Mouse (Mus musculus): ENCODE measurements around the gene Plcz1. TPM values are rescaled to one million over a fixed set of nuclear protein-coding genes. Genes with fewer than 3 reads are reported as not detected.

Plcz1 gene
- not detected in 2 replicates for polyA plus RNA-seq (2012; ENCODE audit: insufficient read depth, insufficient read length, missing spikeins)

- Histone ChIP-seq H3K27ac (ENCODE audit: insufficient read depth, low read depth, low read length) (no peak within 1 kb of the TSS), H3K4me3 (ENCODE audit: insufficient read depth, low read length) (no peak within 1 kb of the TSS), H3K4me1 (ENCODE audit: control insufficient read depth, insufficient read depth, low read length) (no peaks in the 10 kb centered on the region)
- TF ChIP-seq POLR2A (IDR thresholded peaks at IDR 0.05; ENCODE audit: borderline replicate concordance, low read depth, low read length) (no peak), CTCF (IDR thresholded peaks at IDR 0.05; ENCODE audit: low read depth, low read length) (no peak)
Measured at GRCm38 (mm10) chr6:140041357-140041756, at the start of gene Plcz1. Gene Plcz1, minus strand, starts transcription at chr6:140041457.

GRCm38 (mm10) chr6:140089855-140090254 is 48.6 kb upstream of the Plcz1 start:
- no peaks in the 10 kb centered on the region for H3K4me1 ChIP-seq (ENCODE audit: control insufficient read depth, insufficient read depth, low read length)
- H3K27ac ChIP-seq (ENCODE audit: insufficient read depth, low read depth, low read length): no peak overlapping the region
- TF ChIP-seq POLR2A (IDR thresholded peaks at IDR 0.05; ENCODE audit: borderline replicate concordance, low read depth, low read length) (no peak), CTCF (IDR thresholded peaks at IDR 0.05; ENCODE audit: low read depth, low read length) (no peak)
- H3K4me3 ChIP-seq (ENCODE audit: insufficient read depth, low read length): no peak overlapping the region

- Histone ChIP-seq H3K27ac (ENCODE audit: insufficient read depth, low read depth, low read length) (no peak overlapping the region), H3K4me3 (ENCODE audit: insufficient read depth, low read length) (no peak overlapping the region), H3K4me1 (ENCODE audit: control insufficient read depth, insufficient read depth, low read length) (no peaks in the 10 kb centered on the region)
- TF ChIP-seq CTCF (IDR thresholded peaks at IDR 0.05; ENCODE audit: low read depth, low read length) (no peak), POLR2A (IDR thresholded peaks at IDR 0.05; ENCODE audit: borderline replicate concordance, low read depth, low read length) (no peak)
Measured at GRCm38 (mm10) chr6:140081739-140082138, 40.5 kb upstream of the Plcz1 start.

- Histone ChIP-seq H3K4me1 (ENCODE audit: control insufficient read depth, insufficient read depth, low read length) (no peaks in the 10 kb centered on the region), H3K4me3 (ENCODE audit: insufficient read depth, low read length) (no peak overlapping the region), H3K27ac (ENCODE audit: insufficient read depth, low read depth, low read length) (no peak overlapping the region)
- TF ChIP-seq CTCF (IDR thresholded peaks at IDR 0.05; ENCODE audit: low read depth, low read length) (no peak), POLR2A (IDR thresholded peaks at IDR 0.05; ENCODE audit: borderline replicate concordance, low read depth, low read length) (no peak)
Measured at GRCm38 (mm10) chr6:140080933-140081332, 39.7 kb upstream of the Plcz1 start.

DNA sequence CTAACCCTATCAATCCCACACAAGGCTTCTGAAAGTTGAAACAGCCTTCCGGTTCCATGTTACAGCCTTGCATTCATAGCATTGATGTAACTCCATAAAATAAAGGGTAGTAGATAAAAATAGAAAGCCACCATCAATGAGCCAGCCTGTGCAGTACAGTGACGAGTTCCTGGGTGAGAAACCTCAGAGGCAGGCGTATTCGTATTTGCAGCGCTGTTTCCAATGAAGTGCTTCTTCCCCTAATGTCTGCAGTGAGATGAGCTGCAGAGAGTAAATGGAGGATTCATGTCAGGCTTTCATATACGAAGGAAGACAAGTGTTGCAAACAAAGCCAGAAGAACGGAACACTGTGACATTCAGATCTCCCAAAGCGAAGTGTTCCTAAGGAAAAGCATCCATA is 27.9 kb upstream of the Plcz1 start:
- Histone ChIP-seq H3K27ac (ENCODE audit: insufficient read depth, low read depth, low read length) (no peak overlapping the region), H3K4me3 (ENCODE audit: insufficient read depth, low read length) (no peak overlapping the region), H3K4me1 (ENCODE audit: control insufficient read depth, insufficient read depth, low read length) (no peaks in the 10 kb centered on the region)
- TF ChIP-seq CTCF (IDR thresholded peaks at IDR 0.05; ENCODE audit: low read depth, low read length): no peak
- TF ChIP-seq POLR2A (IDR thresholded peaks at IDR 0.05; ENCODE audit: borderline replicate concordance, low read depth, low read length): no peak

- TF ChIP-seq CTCF (IDR thresholded peaks at IDR 0.05; ENCODE audit: low read depth, low read length) (no peak), POLR2A (IDR thresholded peaks at IDR 0.05; ENCODE audit: borderline replicate concordance, low read depth, low read length) (no peak)
- Histone ChIP-seq H3K27ac (ENCODE audit: insufficient read depth, low read depth, low read length) (no peak overlapping the region), H3K4me1 (ENCODE audit: control insufficient read depth, insufficient read depth, low read length) (no peaks in the 10 kb centered on the region), H3K4me3 (ENCODE audit: insufficient read depth, low read length) (no peak overlapping the region)
Measured at GRCm38 (mm10) chr6:140054271-140054928, 13.1 kb upstream of the Plcz1 start.

- Histone ChIP-seq H3K27ac (ENCODE audit: insufficient read depth, low read depth, low read length) (no peak overlapping the region), H3K4me3 (ENCODE audit: insufficient read depth, low read length) (no peak overlapping the region), H3K4me1 (ENCODE audit: control insufficient read depth, insufficient read depth, low read length) (no peaks in the 10 kb centered on the region)
- TF ChIP-seq POLR2A (IDR thresholded peaks at IDR 0.05; ENCODE audit: borderline replicate concordance, low read depth, low read length): no peak
- TF ChIP-seq CTCF (IDR thresholded peaks at IDR 0.05; ENCODE audit: low read depth, low read length): no peak
Measured at GRCm38 (mm10) chr6:140051476-140051875, 10.2 kb upstream of the Plcz1 start.

DNA sequence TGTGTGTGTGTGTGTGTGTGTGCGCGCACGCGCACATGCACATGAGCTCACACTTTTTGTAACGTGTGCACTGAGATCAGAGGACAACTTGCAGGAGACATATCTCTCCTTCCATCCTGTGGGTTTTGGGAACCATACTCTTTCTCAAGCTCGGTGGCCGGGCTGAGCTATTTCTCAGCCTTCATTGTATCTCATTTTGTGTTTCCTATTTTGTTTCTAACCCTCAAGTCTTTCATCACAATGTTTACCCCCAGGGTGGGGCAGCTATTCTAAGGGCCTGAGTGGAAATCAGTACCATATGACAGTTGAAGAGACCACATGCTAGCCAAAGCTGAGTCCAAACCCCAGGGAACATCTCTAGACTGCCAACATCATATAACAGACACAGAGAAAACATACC is 305 bp downstream of the Plcz1 start, which contains the start of gene Capza3:
Gene Capza3, plus strand, starts transcription at position 301 of the 400 bp plus-strand sequence.
- Histone ChIP-seq H3K27ac (ENCODE audit: insufficient read depth, low read depth, low read length) (no peak within 1 kb of the TSS), H3K4me3 (ENCODE audit: insufficient read depth, low read length) (no peak within 1 kb of the TSS), H3K4me1 (ENCODE audit: control insufficient read depth, insufficient read depth, low read length) (no peaks in the 10 kb centered on the region)
- TF ChIP-seq POLR2A (IDR thresholded peaks at IDR 0.05; ENCODE audit: borderline replicate concordance, low read depth, low read length) (no peak), CTCF (IDR thresholded peaks at IDR 0.05; ENCODE audit: low read depth, low read length) (no peak)

DNA sequence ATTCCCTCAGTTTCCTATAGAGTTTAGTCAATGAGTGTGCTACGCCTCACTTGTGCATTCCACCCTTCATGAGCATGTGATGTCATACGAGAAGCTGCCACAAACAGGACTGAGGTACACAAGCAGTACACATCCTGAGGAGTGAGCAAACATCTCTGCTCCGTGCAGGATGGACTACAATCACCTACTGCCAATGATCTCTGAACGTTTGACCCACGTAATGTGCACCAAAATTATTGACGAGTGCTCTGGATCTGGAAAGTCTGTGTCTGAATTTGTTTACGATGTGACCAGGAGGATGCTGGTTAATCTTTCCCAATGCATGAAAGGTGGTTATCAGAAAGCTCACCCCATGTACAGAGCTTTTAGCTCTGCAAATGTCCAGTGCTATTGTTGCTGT is 16.9 kb downstream of the Plcz1 start:
- Histone ChIP-seq H3K4me3 (ENCODE audit: insufficient read depth, low read length) (no peak overlapping the region), H3K27ac (ENCODE audit: insufficient read depth, low read depth, low read length) (no peak overlapping the region), H3K4me1 (ENCODE audit: control insufficient read depth, insufficient read depth, low read length) (no peaks in the 10 kb centered on the region)
- TF ChIP-seq POLR2A (IDR thresholded peaks at IDR 0.05; ENCODE audit: borderline replicate concordance, low read depth, low read length) (no peak), CTCF (IDR thresholded peaks at IDR 0.05; ENCODE audit: low read depth, low read length) (no peak)

GRCm38 (mm10) chr6:140005181-140005580 is 36.1 kb downstream of the Plcz1 start:
- no peaks in the 10 kb centered on the region for H3K4me1 ChIP-seq (ENCODE audit: control insufficient read depth, insufficient read depth, low read length)

More at GRCm38 (mm10) chr6:140005181-140005580, 36.1 kb downstream of the Plcz1 start:
- H3K4me3 ChIP-seq (ENCODE audit: insufficient read depth, low read length): no peak overlapping the region
- no peak for TF ChIP-seq POLR2A (IDR thresholded peaks at IDR 0.05; ENCODE audit: borderline replicate concordance, low read depth, low read length)
- TF ChIP-seq CTCF (IDR thresholded peaks at IDR 0.05; ENCODE audit: low read depth, low read length): no peak
- H3K27ac ChIP-seq (ENCODE audit: insufficient read depth, low read depth, low read length): no peak overlapping the region
